Mouse (Mus musculus) CD4-positive, CD25-positive, alpha-beta regulatory T cell, adult 4 months (primary cell): ENCODE data around the gene Osbpl6. TPM values are rescaled to one million over a fixed set of nuclear protein-coding genes. Genes with fewer than 3 reads are reported as not detected.

Source experiments
- ATAC-seq: one replicate; pipeline ENCODE4 v1.8.0; 2017
- polyA plus RNA-seq, 2 experiments: library from polyadenylated mRNA; unstranded; fragments of 100-300 nt; shearing (Covaris generic); gene quantifications; one replicate each; pipeline ENCODE4 v1.2.1; 2017

The Osbpl6 gene
- polyA plus RNA-seq, 2 experiments from 2014 or later = 0.24 to 0.27 TPM

DNA sequence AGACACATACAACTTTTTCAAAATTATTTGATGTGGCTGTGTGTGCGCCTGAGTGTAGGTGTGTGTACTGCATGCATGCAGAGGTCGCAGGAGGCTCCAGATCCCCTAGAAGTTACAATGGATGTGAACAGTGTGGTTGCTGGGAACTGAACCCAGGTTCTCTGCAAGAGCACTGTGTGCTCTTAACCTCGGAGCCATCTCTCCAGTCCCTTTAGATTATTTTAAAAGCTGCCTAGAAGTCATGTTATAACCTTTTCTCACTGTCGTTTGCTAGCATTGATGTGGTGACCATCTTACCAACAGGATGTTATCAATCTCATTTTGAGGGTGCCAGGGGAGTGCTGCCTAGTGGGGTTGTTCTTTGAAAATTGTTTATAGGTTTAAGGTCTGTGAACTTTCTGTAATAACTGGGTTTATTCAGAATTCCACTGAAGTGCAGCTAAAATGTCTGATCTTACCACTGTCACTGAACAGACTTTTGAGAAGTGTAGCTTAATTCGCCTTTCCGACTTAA lies 15.2 kb downstream of the Osbpl6 start:
- peak; percentile 51 for ATAC-seq

DNA sequence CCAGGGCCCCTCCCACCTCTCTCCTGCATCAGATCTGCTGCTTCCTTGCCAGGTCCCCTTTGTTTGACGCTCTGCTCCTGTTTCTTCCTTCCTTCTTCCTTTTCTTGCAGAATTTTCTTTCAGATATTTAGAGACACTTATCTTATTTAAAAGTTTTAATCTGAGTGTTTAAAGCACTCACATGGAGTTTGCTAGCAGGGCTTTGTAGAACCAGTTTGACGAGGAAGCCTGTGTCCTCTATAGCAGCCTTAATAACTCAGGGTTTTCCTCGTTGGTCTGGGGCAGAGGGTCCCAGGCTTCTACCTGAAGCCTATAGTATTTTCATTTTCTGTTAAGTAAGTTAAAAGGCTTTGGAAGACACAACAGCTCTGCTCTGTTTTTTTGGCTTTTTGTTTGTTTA lies 20.5 kb downstream of the Osbpl6 start:
- no peak for ATAC-seq

DNA sequence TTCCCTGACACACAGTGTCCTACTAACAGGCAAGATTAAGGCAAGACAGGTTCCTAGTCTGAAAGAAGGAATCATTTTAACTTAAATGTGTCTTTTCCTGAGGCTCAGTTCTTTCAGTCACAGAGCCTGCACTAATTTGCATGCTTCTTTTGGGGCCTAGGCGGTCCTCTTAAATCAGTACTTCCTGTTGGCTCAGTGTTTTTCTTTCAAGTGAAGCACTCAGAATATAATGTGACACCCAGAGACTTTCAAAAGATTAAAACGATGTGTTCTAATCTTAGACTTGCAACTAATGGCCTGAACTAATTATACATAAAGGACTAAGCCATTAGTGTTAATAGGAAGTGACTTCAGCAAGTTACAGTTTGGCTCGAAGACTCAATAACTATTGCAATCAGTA lies 23.0 kb downstream of the Osbpl6 start:
- ATAC-seq = peak; percentile 61

DNA sequence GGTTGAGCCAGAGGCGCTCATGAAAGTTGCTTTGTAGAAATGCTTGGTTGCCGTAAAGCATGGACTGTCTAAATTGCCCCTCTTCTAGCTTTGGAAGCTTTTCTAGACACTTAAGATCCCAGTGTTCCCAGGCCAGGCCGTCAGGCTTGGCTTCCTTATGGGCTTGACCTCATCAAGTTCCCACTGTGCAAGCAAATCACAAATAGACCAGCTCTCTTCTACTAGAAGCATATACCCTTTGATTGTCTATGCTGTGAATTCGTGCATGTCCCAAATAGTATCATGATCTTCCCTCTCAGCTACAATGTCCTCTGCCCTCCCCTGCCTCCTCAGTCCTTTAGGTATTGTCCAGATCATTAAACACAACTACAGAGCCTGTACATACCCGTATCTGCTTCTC lies 23.5 kb downstream of the Osbpl6 start:
- ATAC-seq = no peak

DNA sequence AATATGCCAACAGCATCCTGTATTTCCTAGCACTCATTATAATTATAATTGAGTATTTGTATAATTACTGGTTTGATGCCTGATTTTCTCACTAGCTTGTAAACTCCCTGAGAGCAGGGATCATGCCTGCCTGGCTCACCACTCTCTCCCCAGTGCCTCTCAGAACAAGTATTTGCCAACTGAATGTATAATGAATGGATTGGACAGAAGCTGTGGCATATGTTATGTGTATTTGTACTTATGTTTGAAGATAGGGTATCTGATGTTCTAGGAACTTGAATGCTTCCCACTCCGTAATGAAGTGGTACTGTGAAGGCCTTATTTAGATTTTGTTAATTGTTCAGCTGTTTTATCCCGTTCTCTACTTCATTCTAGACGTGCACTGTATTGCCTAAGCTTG lies 24.2 kb downstream of the Osbpl6 start:
- no peak for ATAC-seq

DNA sequence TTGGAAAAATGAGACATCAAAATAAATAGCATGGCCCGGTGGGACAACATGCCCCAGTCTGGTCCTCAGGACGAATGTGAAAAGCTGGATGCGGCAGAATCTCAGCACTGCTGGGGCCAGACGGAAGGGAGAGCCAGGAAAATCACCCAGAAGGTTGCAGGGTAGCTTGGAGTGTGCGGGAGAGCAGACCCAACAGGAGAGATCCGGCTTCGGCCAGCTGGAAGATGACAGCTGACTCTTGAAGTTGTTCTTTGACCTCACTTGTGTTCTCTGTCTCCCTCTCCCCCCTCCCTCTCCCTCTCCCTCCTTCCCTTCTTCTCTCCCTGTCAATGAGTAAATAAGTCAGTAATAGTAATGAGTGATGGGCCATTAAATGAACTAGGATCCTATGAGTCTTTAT lies 27.9 kb downstream of the Osbpl6 start:
- ATAC-seq = no peak

DNA sequence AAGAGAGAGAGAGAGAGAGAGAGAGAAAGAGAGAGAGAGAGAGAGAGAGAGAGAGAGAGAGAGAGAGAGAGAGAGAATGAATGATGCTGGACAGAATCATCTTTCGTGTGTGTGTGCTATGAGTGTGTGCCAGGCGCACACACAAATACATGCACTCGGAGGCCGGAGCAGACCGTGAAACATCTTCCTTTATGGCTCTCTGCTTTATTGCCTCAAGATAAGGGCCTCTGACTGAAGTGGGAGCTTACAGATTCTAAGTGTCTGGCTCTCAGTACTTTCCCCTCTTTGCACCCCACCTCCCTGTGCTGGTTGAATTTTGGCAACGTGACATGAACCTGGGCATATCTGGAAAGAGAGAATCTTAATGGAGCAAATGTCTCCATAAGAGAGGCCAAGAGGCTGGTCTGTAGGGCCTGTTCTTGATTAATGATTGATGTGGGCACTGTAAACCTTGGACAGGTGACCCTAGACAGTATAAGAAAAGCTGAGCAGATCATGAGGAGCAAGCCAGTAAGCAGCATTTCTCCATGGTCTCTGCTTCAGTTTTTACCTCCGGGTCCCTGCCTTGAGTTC lies 29.4 kb downstream of the Osbpl6 start:
- no peak for ATAC-seq

DNA sequence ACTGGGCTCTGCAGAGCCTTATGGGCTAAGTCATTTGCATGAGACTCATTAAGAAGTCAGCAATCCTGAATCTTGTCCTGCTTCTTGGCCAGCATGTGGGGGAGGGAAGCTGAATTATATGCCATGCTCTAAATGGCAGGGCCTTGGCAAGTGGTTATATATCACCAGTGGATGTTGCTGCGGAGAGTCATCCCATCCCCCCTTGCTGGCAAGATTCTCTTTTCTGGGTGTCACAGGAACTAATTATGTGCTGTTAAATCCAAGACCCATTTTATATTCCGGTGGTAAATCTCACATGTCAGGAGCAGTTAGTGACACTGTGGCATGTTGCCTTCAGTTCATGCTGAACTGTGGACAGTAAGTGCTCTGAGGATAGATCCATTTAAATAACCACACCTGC lies 31.1 kb downstream of the Osbpl6 start:
- no peak for ATAC-seq

DNA sequence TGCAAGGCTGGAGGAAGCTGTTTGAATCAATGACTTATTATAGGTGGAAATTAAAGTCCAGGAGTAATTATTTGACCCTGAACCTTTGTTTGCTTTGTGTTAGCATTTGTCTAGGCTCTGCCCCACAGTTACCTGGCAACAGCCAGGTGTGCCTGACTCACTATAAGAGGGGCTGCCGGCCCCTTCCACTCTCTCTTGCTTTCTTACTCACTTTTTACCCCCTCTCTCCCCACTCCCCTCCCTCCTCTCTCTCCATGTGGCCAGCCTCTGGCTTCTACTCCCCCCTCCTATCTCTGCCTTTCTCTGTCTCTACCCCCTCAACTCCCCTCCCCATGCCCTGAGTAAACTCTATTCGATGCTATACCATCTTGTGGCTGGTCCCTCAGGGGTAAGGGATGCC lies 33.2 kb downstream of the Osbpl6 start:
- no peak for ATAC-seq

DNA sequence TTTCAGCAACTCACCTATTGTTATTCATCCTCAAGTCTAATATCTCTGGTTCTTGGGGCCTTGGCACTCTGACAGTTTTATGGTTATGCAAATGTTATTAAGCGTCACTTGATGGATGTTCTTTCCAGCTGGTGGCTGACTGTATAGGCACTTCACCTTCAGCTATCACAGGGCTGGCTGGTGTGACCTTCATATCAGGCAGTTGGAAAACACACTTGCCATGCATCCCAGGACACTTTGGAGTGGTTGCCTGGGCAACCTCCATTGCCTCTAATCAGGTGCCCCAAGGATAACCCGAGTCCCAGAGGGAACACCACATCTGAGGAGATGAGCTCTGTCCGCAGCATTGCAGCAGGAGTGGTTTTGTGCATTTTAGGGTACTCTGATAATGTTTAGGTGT lies 35.8 kb downstream of the Osbpl6 start:
- ATAC-seq = no peak

DNA sequence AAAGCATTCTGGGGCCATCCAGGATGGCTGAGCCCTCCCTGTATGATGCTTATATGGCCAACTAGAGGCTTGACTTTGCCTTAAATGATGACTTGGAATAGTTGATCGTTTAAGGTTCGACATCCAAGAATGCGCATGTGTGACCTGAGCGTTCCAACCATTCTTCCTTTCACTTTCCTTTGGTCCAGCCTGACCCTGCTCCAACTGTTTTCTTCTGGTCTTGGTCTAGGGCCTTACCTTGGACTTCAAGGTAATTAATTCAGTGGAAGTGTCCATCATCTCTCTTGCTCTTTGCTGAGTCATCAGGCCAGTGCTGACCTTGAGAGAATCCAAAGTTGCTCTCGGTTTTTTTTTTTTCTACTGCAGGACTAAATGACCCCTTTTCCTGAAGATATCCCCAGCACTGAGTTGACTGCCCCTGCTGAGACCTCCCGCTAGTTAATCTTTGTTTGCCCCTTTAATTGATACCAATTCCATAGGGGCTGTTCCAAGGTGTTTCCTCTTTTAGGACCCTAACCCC lies 43.6 kb downstream of the Osbpl6 start:
- ATAC-seq = no peak

DNA sequence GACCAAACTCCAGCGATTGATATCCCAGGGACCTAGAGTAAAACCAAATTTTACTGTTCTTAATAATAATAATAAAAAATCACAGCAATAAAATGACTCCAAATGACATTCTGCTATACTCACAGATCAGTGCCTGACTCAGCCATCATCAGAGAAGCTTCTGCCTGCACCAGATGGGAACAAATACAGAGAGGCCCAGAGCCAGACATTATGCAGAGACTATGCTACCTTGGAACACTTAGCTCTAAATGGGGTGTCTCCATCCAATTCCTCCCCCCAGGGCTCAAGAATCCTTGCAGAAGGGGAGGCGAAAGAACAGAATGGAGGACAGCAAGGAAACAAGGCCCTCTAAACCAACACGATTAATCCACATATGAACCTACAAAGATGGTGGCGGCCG lies 60.4 kb downstream of the Osbpl6 start:
- ATAC-seq = no peak

DNA sequence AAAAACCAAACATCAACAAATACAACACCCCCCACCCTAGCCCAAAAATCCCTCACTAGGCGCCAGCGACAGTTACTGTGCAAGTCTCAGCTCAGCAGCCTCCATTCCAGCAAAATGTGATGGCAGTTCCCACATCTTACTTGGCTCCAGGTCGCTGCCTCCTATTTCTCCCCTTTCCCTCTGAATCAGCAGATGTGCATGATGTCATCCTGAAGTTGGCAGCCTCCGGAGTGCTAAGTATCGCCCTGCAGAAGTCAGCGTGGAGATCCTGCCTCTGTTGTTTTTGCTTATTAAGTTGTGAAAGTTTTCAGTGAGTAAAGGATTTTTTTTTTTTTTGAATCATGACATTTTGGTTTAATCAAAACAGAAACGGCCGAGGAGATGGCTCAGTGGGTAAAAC lies 61.9 kb downstream of the Osbpl6 start:
- no peak for ATAC-seq

DNA sequence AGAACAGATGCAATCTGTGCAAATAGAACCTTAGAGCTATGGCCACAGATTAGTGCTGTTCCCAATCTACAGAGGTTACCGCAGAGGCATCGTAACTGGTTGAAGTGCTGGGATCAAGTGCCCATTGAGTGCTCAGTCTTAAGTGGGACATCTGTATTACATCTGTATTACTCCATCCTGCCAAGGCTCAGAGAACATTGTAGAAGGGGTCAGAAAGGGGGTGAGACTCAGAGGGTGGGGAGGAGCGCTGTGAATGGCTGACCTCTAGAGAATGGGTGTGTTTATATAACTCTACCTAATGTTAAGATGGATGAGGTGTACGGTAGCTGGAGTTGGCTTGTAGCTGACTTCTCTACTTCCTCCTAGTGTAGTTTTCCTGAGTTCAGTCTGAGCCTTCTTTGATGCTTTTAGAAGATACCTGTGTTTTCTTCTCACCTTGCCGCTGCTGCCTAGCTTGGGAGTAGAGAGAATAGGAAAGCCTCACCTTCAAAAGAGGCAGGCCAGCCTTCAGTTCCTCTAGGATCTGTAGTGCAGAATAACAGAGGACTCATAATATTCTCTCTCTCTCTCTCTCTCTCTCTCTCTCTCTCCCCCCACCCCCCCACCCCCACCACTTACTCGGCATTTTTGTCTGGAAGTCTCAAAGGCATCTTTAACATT lies 62.9 kb downstream of the Osbpl6 start:
- no peak for ATAC-seq

DNA sequence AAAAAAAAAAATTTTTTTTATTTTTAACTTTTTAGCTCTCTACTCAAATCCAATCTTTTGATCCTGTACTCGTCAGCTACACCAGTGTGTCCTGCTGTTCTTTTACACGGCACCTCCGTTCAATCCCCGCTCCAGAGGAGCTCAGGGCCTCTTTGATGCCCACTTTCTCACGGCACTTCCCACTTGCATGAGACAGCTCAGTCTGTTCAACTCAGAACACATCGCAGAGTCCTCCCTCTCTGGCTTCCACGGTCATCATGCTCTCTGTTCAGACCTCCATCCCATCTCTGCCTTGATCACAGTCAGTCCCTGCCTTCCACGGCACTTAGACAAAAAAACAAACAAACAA lies 63.4 kb downstream of the Osbpl6 start:
- ATAC-seq = no peak

DNA sequence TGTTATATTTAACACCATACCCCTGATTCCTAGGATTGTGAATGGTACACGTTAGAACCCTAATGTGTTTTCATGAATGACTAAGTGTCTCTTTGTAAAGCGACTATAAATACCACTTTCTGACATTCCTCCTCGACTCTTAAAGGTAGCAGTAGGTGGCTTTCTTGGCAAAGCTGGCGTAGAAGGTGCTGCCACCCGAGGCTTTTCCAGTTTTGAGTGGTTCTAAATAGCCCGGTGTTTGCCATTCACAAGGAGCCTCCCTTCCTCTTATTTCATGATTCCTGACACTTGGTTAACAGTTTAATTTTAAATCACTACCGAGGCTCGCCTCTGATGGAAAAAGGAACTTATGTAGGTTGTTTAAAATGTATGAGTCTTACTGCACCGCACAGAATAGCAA lies 64.1 kb downstream of the Osbpl6 start:
- ATAC-seq = no peak

DNA sequence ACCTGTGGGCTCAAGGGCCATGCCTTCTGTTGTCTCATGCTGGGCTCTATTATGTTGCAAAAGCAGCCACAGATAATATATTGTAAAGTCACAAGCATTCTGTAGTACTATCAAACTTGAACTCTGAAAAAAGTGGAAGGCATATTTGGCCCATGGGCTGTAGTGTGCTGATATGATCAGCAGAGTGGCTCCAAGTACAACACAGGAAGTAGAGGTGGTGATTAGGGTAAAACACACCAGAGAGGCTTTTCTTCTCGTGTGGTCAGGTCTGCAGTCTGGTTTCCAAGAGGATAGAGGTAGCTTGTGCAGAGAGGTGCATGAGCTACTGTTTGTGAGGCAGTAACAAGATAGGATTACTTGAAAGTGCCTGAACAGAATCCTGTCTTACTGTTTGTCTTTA lies 69.5 kb downstream of the Osbpl6 start:
- no peak for ATAC-seq

DNA sequence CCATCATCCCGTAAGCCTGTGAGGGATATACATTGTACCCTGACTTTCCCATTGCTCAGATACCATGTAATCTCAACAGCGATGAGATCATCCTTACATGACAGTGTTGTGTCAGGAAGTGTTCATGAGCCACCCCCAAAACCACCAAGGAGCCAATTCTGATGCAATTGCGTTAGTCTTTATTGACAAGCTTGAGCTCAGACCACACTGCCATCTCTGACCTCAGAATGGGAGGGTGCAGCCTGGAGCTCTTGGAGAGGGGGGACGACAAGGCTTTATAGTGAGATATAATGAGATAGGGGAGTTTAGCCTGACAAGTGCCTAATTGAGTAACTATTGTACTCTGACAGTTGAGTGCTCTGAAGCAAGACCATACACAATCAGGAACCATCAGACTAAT lies 82.5 kb downstream of the Osbpl6 start:
- ATAC-seq = no peak

DNA sequence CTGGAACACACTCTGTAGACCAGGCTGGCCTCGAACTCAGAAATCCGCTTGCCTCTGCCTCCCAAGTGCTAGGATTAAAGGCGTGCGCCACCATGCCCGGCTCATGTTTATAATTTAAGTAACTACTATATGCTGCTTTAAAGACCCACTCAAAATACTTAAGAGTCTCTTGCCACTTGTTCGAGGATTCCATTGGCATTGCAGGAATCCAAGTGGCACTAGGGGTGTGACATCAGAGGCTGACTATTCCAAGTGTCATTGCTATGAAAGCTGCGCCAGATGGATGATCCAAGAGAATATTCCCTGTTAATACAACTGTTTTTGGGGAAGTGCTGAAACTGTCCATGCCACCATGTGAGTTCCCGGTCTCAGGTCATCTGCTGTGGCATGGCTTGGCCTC lies 83.9 kb downstream of the Osbpl6 start:
- no peak for ATAC-seq

DNA sequence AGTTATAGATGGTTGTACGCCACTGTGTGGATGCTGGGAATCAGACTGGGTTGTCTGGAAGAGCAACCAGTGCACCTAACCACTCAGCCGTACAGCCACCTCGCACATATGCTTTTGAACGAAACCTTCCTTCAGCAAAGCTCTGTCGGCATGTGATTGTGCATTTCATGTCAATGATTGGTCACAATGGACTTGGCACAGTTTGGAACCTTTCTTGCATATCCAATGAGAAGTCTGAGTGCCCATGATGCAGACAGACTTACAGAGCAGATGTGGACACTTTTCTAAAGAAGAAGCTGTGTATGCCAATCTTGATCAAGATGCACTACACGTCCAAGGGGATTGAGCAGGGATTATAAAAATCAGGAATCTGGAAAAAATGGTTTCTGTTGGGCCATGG lies 85.1 kb downstream of the Osbpl6 start:
- ATAC-seq = no peak

DNA sequence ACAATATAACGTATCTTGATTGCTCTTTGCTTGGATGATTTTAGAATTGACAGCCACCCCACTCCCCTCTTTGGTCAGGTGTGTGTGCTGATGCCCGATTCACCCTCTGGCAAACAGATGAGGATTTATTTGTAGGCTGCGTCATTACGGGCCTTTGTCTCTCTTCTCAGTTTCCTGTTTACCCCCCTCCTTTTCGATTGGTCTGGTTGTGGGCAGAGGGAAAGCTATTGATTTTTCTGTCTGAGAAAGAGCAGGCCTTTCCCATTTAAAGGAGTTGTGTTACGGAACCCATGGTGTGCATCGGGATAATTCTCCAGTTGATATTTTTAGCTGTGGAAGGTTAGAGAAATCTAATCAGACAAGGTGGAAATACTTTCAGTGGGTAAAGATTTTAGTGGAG lies 85.9 kb downstream of the Osbpl6 start:
- ATAC-seq = no peak

DNA sequence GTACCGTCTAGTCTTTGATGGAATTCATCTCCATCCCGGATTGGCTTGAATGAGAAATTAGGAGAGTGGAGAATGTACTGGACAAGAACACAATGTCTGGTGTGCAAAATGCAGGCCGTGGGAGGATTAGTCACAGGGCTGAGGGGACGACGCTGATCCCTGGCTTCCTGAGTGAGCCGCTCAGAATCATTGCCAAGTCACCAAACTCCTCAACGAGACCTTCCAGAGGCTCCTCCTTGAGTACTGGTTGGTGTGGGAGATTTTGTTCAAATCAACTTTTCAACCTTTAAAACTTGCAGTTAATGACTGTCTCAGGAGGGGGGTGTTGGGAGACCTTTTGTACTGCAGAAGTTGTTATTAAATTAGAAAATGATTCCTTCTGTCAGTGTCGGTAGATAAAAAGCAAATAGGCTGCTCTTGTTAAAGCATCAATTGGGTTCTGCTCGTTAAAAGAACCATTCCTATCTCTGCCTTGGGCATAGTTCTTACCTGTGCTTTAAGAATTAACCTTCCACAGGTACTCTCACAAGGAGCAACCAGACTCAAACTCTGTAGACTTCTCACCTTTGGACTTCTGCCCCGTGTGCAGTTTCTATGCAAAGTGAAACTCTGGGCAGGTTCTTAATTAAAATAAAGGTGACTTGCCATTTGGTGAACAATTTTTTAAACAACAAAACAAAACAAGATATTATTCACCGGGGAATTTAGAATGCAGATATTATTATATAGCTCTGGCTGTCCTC lies 89.9 kb downstream of the Osbpl6 start:
- no peak for ATAC-seq

DNA sequence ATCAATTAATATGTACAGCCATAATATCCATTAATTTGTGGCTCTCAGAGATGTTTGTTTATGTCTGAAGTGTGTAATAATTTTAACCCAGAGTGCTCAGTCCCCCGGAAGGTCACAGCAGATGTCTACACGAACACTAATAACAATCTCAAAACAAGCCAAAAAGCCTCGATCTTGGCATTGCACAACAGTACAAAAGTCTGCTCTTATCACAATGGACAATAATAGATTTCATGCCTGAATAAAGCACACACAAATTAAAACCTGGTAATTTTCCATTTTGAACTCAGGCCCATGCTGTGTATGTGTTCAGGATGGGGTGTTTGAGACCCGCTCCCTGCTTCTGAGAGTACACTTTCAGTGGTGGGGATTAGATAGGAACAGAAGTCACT lies 90.4 kb downstream of the Osbpl6 start:
- ATAC-seq = no peak

DNA sequence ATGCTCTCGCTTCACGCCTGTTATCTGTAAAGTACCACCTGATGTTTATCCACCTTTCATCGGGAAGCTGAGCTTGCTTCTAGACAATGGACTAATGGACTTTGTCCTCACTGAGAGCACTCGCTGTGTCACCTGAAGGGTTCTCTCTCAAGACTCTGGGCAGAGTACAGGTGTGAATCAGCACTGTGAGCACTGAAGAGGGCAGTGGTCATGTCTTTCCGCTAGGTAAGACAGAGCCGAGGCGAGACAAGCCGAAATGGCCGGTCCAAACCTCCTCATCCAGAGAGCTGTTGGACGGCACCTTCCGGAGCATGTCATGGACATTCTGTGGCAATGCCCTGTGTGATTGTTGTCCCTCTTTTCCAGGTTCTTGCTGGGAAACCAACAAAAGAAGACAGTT lies 92.6 kb downstream of the Osbpl6 start:
- no peak for ATAC-seq
